22 mouse cellular contexts compared by ENCODE assay signal in the genomic region with DNA sequence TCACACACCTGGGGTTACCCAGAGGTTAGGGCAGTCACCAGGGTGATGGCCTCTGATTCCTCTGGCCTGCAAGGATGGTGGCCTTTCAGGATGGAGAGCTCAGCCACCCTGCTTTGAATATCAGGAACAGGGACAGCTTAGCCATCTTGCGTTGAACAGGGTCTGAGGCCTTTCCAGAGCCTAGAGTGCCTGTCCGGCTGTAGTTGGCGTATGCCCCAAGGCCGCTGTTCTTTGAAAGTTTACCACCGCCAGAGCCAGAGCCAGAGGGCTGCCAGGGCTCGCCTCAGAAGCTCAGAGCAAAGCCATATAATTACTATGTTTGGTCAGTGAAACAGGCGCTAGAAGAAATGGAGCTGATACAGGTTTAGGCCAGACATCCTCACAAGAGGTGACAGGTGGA.
DNase-seq lines count a peak whose midpoint lies in the region; ATAC-seq and TF ChIP-seq lines count a peak whose summit lies in the region.
"Had no signal": no experiment of that assay in that cellular context is flagged by ENCODE, and none has a peak within 500 bp of the region (broad histone marks: within the 10 kb centered on the region; RNA-seq: fewer than 3 reads in every experiment).

No protein-coding gene starts in this region.

- no peak overlapping the region for H3K4me2 ChIP-seq in neural tube, embryonic 13.5 days
- H3K4me2 ChIP-seq in neural tube, embryonic 15.5 days: no peak overlapping the region
- H3K4me2 ChIP-seq: heart, embryonic 11.5 days; hindbrain, embryonic 15.5 days; midbrain, embryonic 12.5 days had no signal

- DNase-seq in adrenal gland, adult (ENCODE audit: inconsistent age in 2 of 2, low spot score in 1 of 2): peak; percentile 69 to 84
- DNase-seq in adrenal gland, adult 18-20 months (ENCODE audit: low spot score in 2 of 2): no peak
- no peak for DNase-seq in heart, embryonic 10.5 days (ENCODE audit: low spot score)
- DNase-seq in heart, postnatal 4 days: no peak
- no peak for DNase-seq in frontal cortex, postnatal 25 days (ENCODE audit: low spot score in 2 of 2)
- DNase-seq: cerebellum, adult 9-11 months; forebrain, postnatal 0 days; kidney, adult 9 months; kidney, postnatal 25 days; liver, postnatal 0 days; lung, postnatal 10 days; right cerebral cortex, adult 18-20 months; right cerebral cortex, postnatal 4 days; thymus, postnatal 14 days had no signal

- H3K4me1 ChIP-seq in heart, embryonic 10.5 days: peaks cover 75% of the 10 kb centered on the region
- H3K4me1 ChIP-seq in neural tube, embryonic 13.5 days (replicated peaks): peaks cover 66% of the 10 kb centered on the region
- H3K4me1 ChIP-seq in neural tube, embryonic 15.5 days: peaks cover 38% of the 10 kb centered on the region
- peaks cover 42% of the 10 kb centered on the region for H3K4me1 ChIP-seq in small intestine, adult 2 months (ENCODE audit: control insufficient read depth, insufficient read depth, insufficient read length, low read length)

- H3K4me3 ChIP-seq in heart, embryonic 10.5 days: no peak overlapping the region
- H3K4me3 ChIP-seq in neural tube, embryonic 13.5 days: no peak overlapping the region
- H3K4me3 ChIP-seq in neural tube, embryonic 15.5 days (replicated peaks): no peak overlapping the region
- no peak overlapping the region for H3K4me3 ChIP-seq in small intestine, adult 2 months (ENCODE audit: low read depth, low read length)
- H3K4me3 ChIP-seq: hindbrain, embryonic 15.5 days; layer of hippocampus, adult 2 months; midbrain, embryonic 12.5 days had no signal

- H3K9me3 ChIP-seq in heart, embryonic 10.5 days: no peaks in the 10 kb centered on the region
- H3K9me3 ChIP-seq in neural tube, embryonic 13.5 days: no peaks in the 10 kb centered on the region
- no peaks in the 10 kb centered on the region for H3K9me3 ChIP-seq in neural tube, embryonic 15.5 days (replicated peaks)
- H3K9me3 ChIP-seq: hindbrain, embryonic 15.5 days; midbrain, embryonic 12.5 days had no signal

- no peak for TF ChIP-seq POLR2A in small intestine, adult 2 months (IDR thresholded peaks at IDR 0.05; ENCODE audit: low read depth, low read length)

- TF ChIP-seq CTCF in small intestine, adult 2 months (IDR thresholded peaks at IDR 0.05; ENCODE audit: extremely low read depth, insufficient read length, insufficient replicate concordance, low read depth, low read length): no peak

- peaks cover 72% of the 10 kb centered on the region for H3K27me3 ChIP-seq in heart, embryonic 10.5 days (ENCODE audit: insufficient read depth, poor library complexity, severe bottlenecking)
- H3K27me3 ChIP-seq in neural tube, embryonic 13.5 days: no peaks in the 10 kb centered on the region
- no peaks in the 10 kb centered on the region for H3K27me3 ChIP-seq in neural tube, embryonic 15.5 days (replicated peaks)
- no peaks in the 10 kb centered on the region for H3K27me3 ChIP-seq in small intestine, adult 2 months (ENCODE audit: control insufficient read depth, insufficient read depth, low read length)
- H3K27me3 ChIP-seq: hindbrain, embryonic 15.5 days; midbrain, embryonic 12.5 days had no signal

- no peak for ATAC-seq in neural tube, embryonic 13.5 days (ENCODE audit: low read depth)
- ATAC-seq in neural tube, embryonic 15.5 days (ENCODE audit: low FRiP score): no peak
- ATAC-seq: forebrain, postnatal 0 days; intestine, embryonic 16.5 days; liver, postnatal 0 days had no signal

- WGBS in heart, embryonic 10.5 days: 82% methylated on average over 7 of the region's 7 CpGs
- WGBS in neural tube, embryonic 13.5 days: 81% methylated on average over 7 of the region's 7 CpGs
- 76% methylated on average over 7 of the region's 7 CpGs for WGBS in neural tube, embryonic 15.5 days
- WGBS in small intestine, adult 2 months: 72% methylated on average over 7 of the region's 7 CpGs

- H3K27ac ChIP-seq in heart, embryonic 10.5 days: 0 out of 2 replicates have a peak overlapping the region, but pooled peaks have one; percentile 33
- peak overlapping the region; percentile 59; the same call in 1 of the 2 replicates for H3K27ac ChIP-seq in neural tube, embryonic 13.5 days (replicated peaks)
- no peak overlapping the region for H3K27ac ChIP-seq in neural tube, embryonic 15.5 days (replicated peaks)
- H3K27ac ChIP-seq in small intestine, adult 2 months (ENCODE audit: insufficient read depth, low read depth, low read length): 0 out of 2 replicates have a peak overlapping the region, but pooled peaks have one; percentile 20
- H3K27ac ChIP-seq: hindbrain, embryonic 15.5 days; midbrain, embryonic 12.5 days had no signal

- peaks cover 4% of the 10 kb centered on the region; the same call in 1 of the 2 replicates for H3K36me3 ChIP-seq in heart, embryonic 10.5 days
- H3K36me3 ChIP-seq in neural tube, embryonic 13.5 days: no peaks in the 10 kb centered on the region
- no peaks in the 10 kb centered on the region for H3K36me3 ChIP-seq in neural tube, embryonic 15.5 days
- peaks cover 3% of the 10 kb centered on the region; the same call in 1 of the 2 replicates for H3K36me3 ChIP-seq in small intestine, adult 2 months (ENCODE audit: control insufficient read depth, insufficient read depth, low read length)
- H3K36me3 ChIP-seq: hindbrain, embryonic 15.5 days had no signal

- no peak overlapping the region for H3K9ac ChIP-seq in neural tube, embryonic 13.5 days
- no peak overlapping the region for H3K9ac ChIP-seq in neural tube, embryonic 15.5 days (replicated peaks)
- H3K9ac ChIP-seq: forebrain, postnatal 0 days; hindbrain, embryonic 15.5 days; liver, postnatal 0 days; midbrain, embryonic 12.5 days had no signal

Comparison
In these comparisons a context has a peak if more than half of its experiments do, and no peak if none do; other contexts are left out.
1. DNase-seq: peak in adrenal gland, adult (2 of 2); none in adrenal gland, adult 18-20 months (0 of 2), heart, embryonic 10.5 days (single experiment), heart, postnatal 4 days (single experiment) and frontal cortex, postnatal 25 days (0 of 2).